Mouse (Mus musculus): ENCODE data around the gene Rpf1.

DNA sequence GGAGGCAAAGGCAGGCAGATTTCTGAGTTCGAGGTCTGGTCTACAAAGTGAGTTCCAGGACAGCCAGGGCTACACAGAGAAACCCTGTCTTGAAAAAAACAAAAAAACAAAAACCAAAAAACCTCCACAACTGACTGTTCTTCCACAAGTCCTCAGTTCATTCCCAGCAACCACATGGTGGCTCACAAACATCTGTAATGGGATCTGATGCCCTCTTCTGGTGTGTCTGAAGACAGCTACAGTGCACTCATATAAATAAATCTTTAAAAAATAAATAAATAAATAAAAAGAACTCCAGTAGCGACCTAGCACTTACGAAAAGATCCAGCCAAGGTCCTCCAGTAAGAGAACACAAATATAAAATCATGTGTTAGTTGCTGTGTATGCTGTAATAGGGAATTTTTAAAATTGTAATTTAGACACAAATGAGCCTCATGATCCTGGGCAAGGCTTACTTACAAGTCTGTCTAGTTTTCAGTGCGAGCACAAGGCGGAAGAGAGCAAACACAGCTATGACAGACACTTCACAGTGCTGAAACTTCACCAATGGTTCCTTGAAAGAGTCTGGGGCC, 917 bp downstream of the Rpf1 start:
- TF ChIP-seq MEF2A (IDR thresholded peaks at IDR 0.05; ENCODE audit: extremely low read depth, insufficient replicate concordance, low read depth, low read length, poor library complexity, severe bottlenecking) (no peak), SMC3 (IDR thresholded peaks at IDR 0.05; ENCODE audit: low read depth, low read length) (no peak), POLR2A (IDR thresholded peaks at IDR 0.05; ENCODE audit: control insufficient read depth in 1 of 2, insufficient read depth in 1 of 2, low read depth in 1 of 2, low read length in 2 of 2, poor library complexity in 1 of 2) (no peak), MAFK (IDR thresholded peaks at IDR 0.05; ENCODE audit: borderline replicate concordance, low read depth, low read length) (no peak), MYC (IDR thresholded peaks at IDR 0.05; ENCODE audit: low read depth, low read length) (no peak), GATA1 (IDR thresholded peaks at IDR 0.05; ENCODE audit: low read depth, low read length) (no peak), POLR2AphosphoS5 (IDR thresholded peaks at IDR 0.05; ENCODE audit: borderline replicate concordance, low read depth, low read length) (no peak), CTCF (IDR thresholded peaks at IDR 0.05 in 2 of 3, conservative IDR thresholded peaks at IDR 0.05 in 1 of 3; ENCODE audit: control insufficient read depth in 1 of 3, insufficient read depth in 1 of 3, low read depth in 2 of 3, low read length in 3 of 3, poor library complexity in 1 of 3, severe bottlenecking in 1 of 3) (no peak), E2F4 (IDR thresholded peaks at IDR 0.05; ENCODE audit: borderline replicate concordance, low read depth, low read length) (no peak), ETS1 (IDR thresholded peaks at IDR 0.05; ENCODE audit: low read depth, low read length) (no peak), NRF1 (IDR thresholded peaks at IDR 0.05; ENCODE audit: insufficient read depth, low read depth, low read length, poor library complexity, severe bottlenecking) (no peak), USF2 (IDR thresholded peaks at IDR 0.05; ENCODE audit: borderline replicate concordance in 1 of 2, insufficient read depth in 1 of 2, low read depth in 1 of 2, low read length in 2 of 2) (no peak)

Data from MEL (cell line).